Mouse (Mus musculus) lung, adult 2 months (tissue): ENCODE data around the gene Hexim2.

Experiments
- CTCF ChIP-seq: fragments of 200-500 bp; IDR thresholded peaks from 2 replicates; pipeline ENCODE4 v1.5.1; 2011; ENCODE audit warnings: mild to moderate bottlenecking, low read length, control low read depth; ENCODE audit not compliant: insufficient read depth
- POLR2A ChIP-seq: fragments of 200-500 bp; IDR thresholded peaks from 2 replicates; pipeline ENCODE4 v1.6.1; 2011; ENCODE audit warnings: low read depth, mild to moderate bottlenecking, control low read depth, low read length, borderline replicate concordance; ENCODE audit errors: extremely low read depth

- TF ChIP-seq CTCF (no peak), POLR2A (no peak)
Observed at GRCm38 (mm10) chr11:103134221-103134620, 2.0 kb downstream of the Hexim2 start.
